ENCODE assay signal across 8 mouse cellular contexts in the genomic region with DNA sequence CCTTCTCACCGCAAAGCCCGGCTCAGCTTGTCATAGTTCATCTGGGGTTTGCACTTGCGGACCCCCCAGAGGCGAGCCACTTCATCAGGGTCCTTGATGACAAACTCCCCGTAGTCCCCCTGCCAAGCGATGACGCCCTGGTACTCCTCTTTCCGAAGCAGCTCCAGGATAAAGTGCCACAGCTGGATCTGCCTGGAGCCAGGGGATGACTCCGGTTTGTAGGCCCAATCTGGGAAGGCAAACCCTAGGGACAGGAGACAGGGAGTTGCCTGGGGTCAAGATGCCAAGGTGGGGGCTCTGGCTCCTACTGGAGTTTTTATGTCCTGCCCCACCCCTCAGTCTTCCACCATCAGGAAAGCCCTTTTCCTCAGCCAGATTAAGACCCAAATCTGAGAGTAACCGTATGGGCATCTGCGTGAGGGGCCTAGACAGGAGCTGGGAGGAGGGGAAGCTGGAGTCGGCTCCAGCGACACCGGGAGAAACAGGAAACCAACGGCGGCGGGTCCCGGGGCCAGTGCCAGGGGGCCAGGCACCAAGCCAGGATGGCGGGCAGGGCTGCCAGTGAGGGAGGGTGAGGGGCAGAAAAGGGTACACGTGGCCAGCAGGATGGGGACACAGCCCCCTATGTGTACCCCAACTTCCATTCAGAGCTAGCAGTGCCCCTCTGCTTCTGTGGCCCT. TPM values are rescaled to one million over a fixed set of nuclear protein-coding genes. Genes with fewer than 3 reads are reported as not detected.
A peak's percentile ranks its signal among the peaks of the same experiment; 100 is the strongest.
DNase-seq lines count a peak whose midpoint lies in the region; ATAC-seq lines count a peak whose summit lies in the region.

No protein-coding gene starts in this region.

- ATAC-seq in midbrain, embryonic 11.5 days (ENCODE audit: low FRiP score): no peak

- DNase-seq in midbrain, embryonic 10.5 days (ENCODE audit: low spot score): no peak
- no peak for DNase-seq in midbrain, embryonic 11.5 days (ENCODE audit: low spot score, missing footprints)
- no peak for DNase-seq in embryonic facial prominence, embryonic 10.5 days (ENCODE audit: low spot score)
- peak; percentile 85 for DNase-seq in heart, postnatal 4 days
- peak; percentile 88 to 91 for DNase-seq in layer of hippocampus, postnatal 10 days (ENCODE audit: low spot score in 2 of 2)
- DNase-seq in lung, postnatal 14 days: peak; percentile 77
- DNase-seq in urinary bladder, postnatal 36 days (ENCODE audit: low spot score in 2 of 2): no peak
- no peak for DNase-seq in T-cell, adult 2 months (ENCODE audit: low spot score)

- no peaks in the 10 kb centered on the region for H3K9me3 ChIP-seq in midbrain, embryonic 10.5 days (replicated peaks)
- H3K9me3 ChIP-seq in midbrain, embryonic 11.5 days (ENCODE audit: control insufficient read depth, low read length): no peaks in the 10 kb centered on the region
- H3K9me3 ChIP-seq in embryonic facial prominence, embryonic 10.5 days: no peaks in the 10 kb centered on the region

- peak overlapping the region; percentile 78 for H3K4me3 ChIP-seq in midbrain, embryonic 10.5 days
- no peak overlapping the region for H3K4me3 ChIP-seq in midbrain, embryonic 11.5 days (ENCODE audit: low read depth, low read length)
- peak overlapping the region; percentile 98 for H3K4me3 ChIP-seq in embryonic facial prominence, embryonic 10.5 days

- peaks cover 55% of the 10 kb centered on the region for H3K4me1 ChIP-seq in midbrain, embryonic 10.5 days
- peaks cover 25% of the 10 kb centered on the region for H3K4me1 ChIP-seq in midbrain, embryonic 11.5 days (ENCODE audit: control insufficient read depth, insufficient read depth, low read length)
- H3K4me1 ChIP-seq in embryonic facial prominence, embryonic 10.5 days: peaks cover 54% of the 10 kb centered on the region

- H3K27ac ChIP-seq in midbrain, embryonic 10.5 days (replicated peaks): peak overlapping the region; percentile 96
- H3K27ac ChIP-seq in midbrain, embryonic 11.5 days (ENCODE audit: low read depth, low read length): no peak overlapping the region
- H3K27ac ChIP-seq in embryonic facial prominence, embryonic 10.5 days (replicated peaks): peak overlapping the region; percentile 97

- no peaks in the 10 kb centered on the region for H3K27me3 ChIP-seq in midbrain, embryonic 10.5 days (ENCODE audit: low read depth, poor library complexity, severe bottlenecking)
- no peaks in the 10 kb centered on the region for H3K27me3 ChIP-seq in midbrain, embryonic 11.5 days (ENCODE audit: control insufficient read depth, insufficient read depth, low read length)
- H3K27me3 ChIP-seq in embryonic facial prominence, embryonic 10.5 days (replicated peaks; ENCODE audit: low read depth, poor library complexity, severe bottlenecking): no peaks in the 10 kb centered on the region

- H3K4me2 ChIP-seq in midbrain, embryonic 11.5 days: no peak overlapping the region

- no peak overlapping the region; the same call in 1 of the 2 replicates for H3K9ac ChIP-seq in midbrain, embryonic 11.5 days (ENCODE audit: low read length)

- 84% methylated on average over 20 of the region's 20 CpGs for WGBS in midbrain, embryonic 10.5 days
- whole genome bisulfite sequencing in midbrain, embryonic 11.5 days: 89% methylated on average over 20 of the region's 20 CpGs
- 71% methylated on average over 20 of the region's 20 CpGs for WGBS in embryonic facial prominence, embryonic 10.5 days

- peaks cover 54% of the 10 kb centered on the region for H3K36me3 ChIP-seq in midbrain, embryonic 10.5 days
- H3K36me3 ChIP-seq in midbrain, embryonic 11.5 days (ENCODE audit: control insufficient read depth, insufficient read depth, low read length): peaks cover 15% of the 10 kb centered on the region; the same call in 1 of the 2 replicates
- peaks cover 65% of the 10 kb centered on the region for H3K36me3 ChIP-seq in embryonic facial prominence, embryonic 10.5 days (replicated peaks)

RNA-seq across cellular contexts. Expression of gene Erf, which starts 4.3 kb away (rescaled TPM):
- 6.9 and 7.3 TPM in 2 replicates for polyA plus RNA-seq in midbrain, embryonic 10.5 days (2016; fragmentation: Nextera tagmentation; extraction: Ambion mirVana)
- polyA plus RNA-seq in midbrain, embryonic 11.5 days (2014; fragmentation: Nextera tagmentation; extraction: Ambion mirVana): 11.7 and 13.9 TPM in 2 replicates
- 10.9 and 11.5 TPM in 2 replicates for polyA plus RNA-seq in embryonic facial prominence, embryonic 10.5 days (2016; fragmentation: Nextera tagmentation; extraction: Ambion mirVana)
- 10 to 100 TPM; 47.5 to 53.2 TPM for total RNA-seq in heart, postnatal 4 days (2021)
- 10 to 100 TPM; 38.1 to 39.5 TPM for total RNA-seq in layer of hippocampus, postnatal 10 days (2021)

RNA-seq across cellular contexts. Expression of gene Gsk3a, which starts 8.6 kb away (rescaled TPM):
- polyA plus RNA-seq in midbrain, embryonic 10.5 days (2016; fragmentation: Nextera tagmentation; extraction: Ambion mirVana): 9.3 and 10.5 TPM in 2 replicates
- 12.8 and 14.6 TPM in 2 replicates for polyA plus RNA-seq in midbrain, embryonic 11.5 days (2014; fragmentation: Nextera tagmentation; extraction: Ambion mirVana)
- polyA plus RNA-seq in embryonic facial prominence, embryonic 10.5 days (2016; fragmentation: Nextera tagmentation; extraction: Ambion mirVana): 10.6 and 10.7 TPM in 2 replicates
- 10 to 100 TPM; 68.2 to 70.9 TPM for total RNA-seq in heart, postnatal 4 days (2021)
- total RNA-seq in layer of hippocampus, postnatal 10 days (2021): 100 to 1,000 TPM; 162 to 187 TPM

RNA-seq across cellular contexts. Expression of gene Cic, which starts 21.3 kb away (rescaled TPM):
- 18.5 and 21.7 TPM in 2 replicates for polyA plus RNA-seq in midbrain, embryonic 10.5 days (2016; fragmentation: Nextera tagmentation; extraction: Ambion mirVana)
- polyA plus RNA-seq in midbrain, embryonic 11.5 days (2014; fragmentation: Nextera tagmentation; extraction: Ambion mirVana): 25.5 and 29.7 TPM in 2 replicates
- 17.1 and 21.4 TPM in 2 replicates for polyA plus RNA-seq in embryonic facial prominence, embryonic 10.5 days (2016; fragmentation: Nextera tagmentation; extraction: Ambion mirVana)
- total RNA-seq in heart, postnatal 4 days (2021): 100 to 1,000 TPM; 108 to 109 TPM
- 100 to 1,000 TPM; 234 to 267 TPM for total RNA-seq in layer of hippocampus, postnatal 10 days (2021)

RNA-seq across cellular contexts. Expression of gene Zfp526, which starts 25.0 kb away (rescaled TPM):
- polyA plus RNA-seq in midbrain, embryonic 10.5 days (2016; fragmentation: Nextera tagmentation; extraction: Ambion mirVana): 2.7 and 2.8 TPM in 2 replicates
- polyA plus RNA-seq in midbrain, embryonic 11.5 days (2014; fragmentation: Nextera tagmentation; extraction: Ambion mirVana): 2.7 and 3.2 TPM in 2 replicates
- 2.7 and 3.3 TPM in 2 replicates for polyA plus RNA-seq in embryonic facial prominence, embryonic 10.5 days (2016; fragmentation: Nextera tagmentation; extraction: Ambion mirVana)
- total RNA-seq in heart, postnatal 4 days (2021): 10 to 100 TPM in 1 of 2 experiments, 1 to 10 TPM in 1; 9.9 to 10.2 TPM
- 1 to 10 TPM; 7.2 to 8.4 TPM for total RNA-seq in layer of hippocampus, postnatal 10 days (2021)

RNA-seq across cellular contexts. Expression of gene Dedd2, which starts 25.8 kb away (rescaled TPM):
- polyA plus RNA-seq in midbrain, embryonic 10.5 days (2016; fragmentation: Nextera tagmentation; extraction: Ambion mirVana): 8.4 TPM in 2 replicates
- polyA plus RNA-seq in midbrain, embryonic 11.5 days (2014; fragmentation: Nextera tagmentation; extraction: Ambion mirVana): 6.9 and 7.7 TPM in 2 replicates
- polyA plus RNA-seq in embryonic facial prominence, embryonic 10.5 days (2016; fragmentation: Nextera tagmentation; extraction: Ambion mirVana): 11.3 and 12.0 TPM in 2 replicates
- total RNA-seq in heart, postnatal 4 days (2021): 1 to 10 TPM; 7.2 to 9.6 TPM
- 10 to 100 TPM; 22.2 to 26.3 TPM for total RNA-seq in layer of hippocampus, postnatal 10 days (2021)

Comparison
In these comparisons a context has a peak if more than half of its experiments do, and no peak if none do; other contexts are left out.
1. DNase-seq: peak in heart, postnatal 4 days (single experiment), layer of hippocampus, postnatal 10 days (2 of 2) and lung, postnatal 14 days (single experiment); none in midbrain, embryonic 10.5 days (single experiment), midbrain, embryonic 11.5 days (single experiment), embryonic facial prominence, embryonic 10.5 days (single experiment), urinary bladder, postnatal 36 days (0 of 2) and T-cell, adult 2 months (single experiment).